Mouse (Mus musculus) lung, adult 2 months (tissue): ENCODE results near the gene Maml3.

Experiments used
- CTCF ChIP-seq: fragments of 200-500 bp; IDR thresholded peaks from 2 replicates; pipeline ENCODE4 v1.5.1; 2011; ENCODE audit warnings: mild to moderate bottlenecking, low read length, control low read depth; ENCODE audit not compliant: insufficient read depth
- POLR2A ChIP-seq: fragments of 200-500 bp; IDR thresholded peaks from 2 replicates; pipeline ENCODE4 v1.6.1; 2011; ENCODE audit warnings: low read depth, mild to moderate bottlenecking, control low read depth, low read length, borderline replicate concordance; ENCODE audit errors: extremely low read depth

- TF ChIP-seq CTCF: no peak
- no peak for TF ChIP-seq POLR2A
These were observed 140.8 kb downstream of the Maml3 start for GRCm38 (mm10) chr3:51963891-51964593.
